Mouse (Mus musculus): Measurements from ENCODE around the gene Spag5. TPM values are rescaled to one million over a fixed set of nuclear protein-coding genes. Genes with fewer than 3 reads are reported as not detected.
"Not testable (repeated sequence)": the region's sequence is repeated elsewhere in the genome, so short reads cannot be mapped to it uniquely, and the experiment has no call there.

Gene Spag5
- polyA plus RNA-seq (2016; fragmentation: Nextera tagmentation; extraction: Ambion mirVana), result 33.6 and 34.2 TPM in 2 replicates

DNA sequence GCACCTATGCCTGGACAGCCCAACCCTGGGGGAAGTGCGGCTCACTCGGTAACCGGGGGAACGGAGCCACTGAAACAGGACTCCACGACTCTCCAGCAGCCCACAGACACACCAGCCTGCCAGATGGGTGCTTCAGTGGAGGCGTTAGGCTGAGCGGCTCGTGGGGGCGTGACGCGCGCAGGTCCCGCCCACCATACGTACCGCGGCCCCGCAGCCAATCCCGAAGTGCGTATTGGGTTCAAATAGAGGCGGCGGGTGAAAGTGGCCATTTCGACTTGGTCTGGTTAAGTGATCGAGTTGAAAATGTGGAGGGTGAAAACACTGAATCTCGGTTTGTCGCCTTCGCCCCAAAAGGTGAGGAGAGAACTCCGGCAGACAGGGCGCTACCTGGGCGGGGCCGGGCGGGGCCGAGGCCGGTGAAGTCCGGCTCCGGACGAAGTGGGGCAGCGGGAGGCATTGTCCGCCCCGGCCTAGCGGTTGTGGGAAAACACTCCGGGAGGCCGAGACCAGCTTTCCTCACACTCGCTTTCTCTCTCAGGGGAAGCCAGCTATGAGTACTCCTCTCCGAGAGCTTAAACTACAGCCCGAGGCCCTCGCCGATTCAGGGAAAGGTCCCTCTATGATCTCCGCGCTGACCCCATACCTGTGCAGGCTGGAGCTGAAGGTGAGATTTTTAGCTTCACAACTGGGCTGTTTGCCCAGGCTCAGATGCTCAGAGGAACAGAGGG, at the start of gene Spag5:
Gene Spag5, plus strand, starts transcription at position 173 of the 728 bp plus-strand sequence.
- ATAC-seq (ENCODE audit: low FRiP score, low read depth), result peak; percentile 99

DNA sequence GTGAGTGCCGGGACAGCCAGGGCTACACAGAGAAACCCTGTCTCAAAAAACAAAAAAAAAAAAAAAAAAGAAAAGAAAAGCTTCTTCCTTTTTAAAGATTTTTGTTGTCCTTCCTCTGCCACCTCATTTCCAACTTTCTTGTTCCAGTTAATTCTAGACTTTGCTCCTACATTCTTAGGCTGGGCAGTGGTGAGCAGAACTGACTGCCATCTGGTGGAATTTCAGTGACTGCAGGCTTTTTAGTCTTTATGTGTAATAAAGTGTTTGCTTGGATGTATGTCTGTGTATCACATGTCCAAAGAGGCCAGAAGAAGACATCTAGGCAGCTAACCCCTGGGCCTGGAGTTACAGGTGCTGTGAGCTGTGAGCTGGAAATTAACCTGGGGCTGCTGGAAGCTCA, 44.7 kb upstream of the Spag5 start:
- no peak overlapping the region for H3K4me3 ChIP-seq
- H3K27me3 ChIP-seq (replicated peaks), result peaks cover 11% of the 10 kb centered on the region; the same call in 1 of the 2 replicates
- no peak for ATAC-seq (ENCODE audit: low FRiP score, low read depth)
- H3K4me1 ChIP-seq, result no peaks in the 10 kb centered on the region
- H3K9me3 ChIP-seq, result no peaks in the 10 kb centered on the region
- 92% methylated on average over 1 of the region's 1 CpGs for WGBS
- no peak overlapping the region for H3K27ac ChIP-seq
- H3K9ac ChIP-seq, result no peak overlapping the region
- peaks cover 25% of the 10 kb centered on the region for H3K36me3 ChIP-seq
- no peak overlapping the region for H3K4me2 ChIP-seq (replicated peaks)

More for the DNA sequence above, at the start of gene Spag5:
- Histone ChIP-seq H3K9me3 (no peaks in the 10 kb centered on the region), H3K4me3 (peak within 1 kb of the TSS; percentile 68), H3K27ac (no peak within 1 kb of the TSS), H3K27me3 (replicated peaks) (no peaks in the 10 kb centered on the region), H3K4me1 (no peaks in the 10 kb centered on the region), H3K4me2 (replicated peaks) (peak within 1 kb of the TSS; percentile 85), H3K36me3 (peaks cover 22% of the 10 kb centered on the region), H3K9ac (peak within 1 kb of the TSS; percentile 58)
- under 1% methylated on average over 49 of the region's 49 CpGs for WGBS

DNA sequence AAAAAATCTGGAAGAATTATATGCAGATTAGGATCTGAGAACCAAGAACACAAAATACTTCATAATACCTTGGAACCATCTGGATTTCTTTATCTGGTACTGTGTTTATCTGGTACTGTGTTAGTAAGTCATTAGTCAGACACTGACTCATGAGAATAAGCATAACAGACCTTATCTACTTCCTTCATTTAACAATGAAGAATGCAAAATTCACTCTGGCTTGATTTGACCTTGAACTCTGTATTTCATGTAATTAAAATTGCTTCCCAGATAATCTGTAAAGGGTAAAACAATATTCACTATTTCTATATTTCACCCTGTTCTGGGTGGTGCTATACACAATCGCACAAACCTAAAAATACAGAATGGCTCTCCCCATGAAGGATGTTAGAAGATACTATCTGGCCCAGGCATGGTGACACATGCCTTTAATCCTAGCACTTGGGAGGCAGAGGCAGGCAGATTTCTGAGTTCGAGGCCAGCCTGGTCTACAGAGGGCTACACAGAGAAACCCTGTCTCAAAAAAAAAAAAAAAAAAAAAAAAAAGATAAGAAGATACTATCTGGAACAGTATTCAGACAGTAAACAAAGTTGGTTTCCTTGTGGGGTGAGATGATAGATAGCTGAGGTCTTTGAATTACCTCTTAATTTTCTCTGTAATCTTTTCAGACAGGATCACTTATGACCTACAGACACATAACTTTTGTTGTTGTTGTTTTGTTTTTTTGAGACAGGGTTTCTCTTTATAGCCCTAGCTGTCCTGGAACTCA, 40.7 kb upstream of the Spag5 start:
- no peak overlapping the region for H3K9ac ChIP-seq
- H3K36me3 ChIP-seq, result peaks cover 21% of the 10 kb centered on the region
- H3K4me1 ChIP-seq, result peaks cover 5% of the 10 kb centered on the region
- 94% methylated on average over 2 of the region's 2 CpGs for WGBS
- H3K4me2 ChIP-seq (replicated peaks), result peak overlapping the region; percentile 83
- H3K27me3 ChIP-seq (replicated peaks), result peaks cover 11% of the 10 kb centered on the region; the same call in 1 of the 2 replicates
- H3K4me3 ChIP-seq, result no peak overlapping the region
- H3K9me3 ChIP-seq, result no peaks in the 10 kb centered on the region
- no peak overlapping the region for H3K27ac ChIP-seq
- no peak for ATAC-seq (ENCODE audit: low FRiP score, low read depth)

DNA sequence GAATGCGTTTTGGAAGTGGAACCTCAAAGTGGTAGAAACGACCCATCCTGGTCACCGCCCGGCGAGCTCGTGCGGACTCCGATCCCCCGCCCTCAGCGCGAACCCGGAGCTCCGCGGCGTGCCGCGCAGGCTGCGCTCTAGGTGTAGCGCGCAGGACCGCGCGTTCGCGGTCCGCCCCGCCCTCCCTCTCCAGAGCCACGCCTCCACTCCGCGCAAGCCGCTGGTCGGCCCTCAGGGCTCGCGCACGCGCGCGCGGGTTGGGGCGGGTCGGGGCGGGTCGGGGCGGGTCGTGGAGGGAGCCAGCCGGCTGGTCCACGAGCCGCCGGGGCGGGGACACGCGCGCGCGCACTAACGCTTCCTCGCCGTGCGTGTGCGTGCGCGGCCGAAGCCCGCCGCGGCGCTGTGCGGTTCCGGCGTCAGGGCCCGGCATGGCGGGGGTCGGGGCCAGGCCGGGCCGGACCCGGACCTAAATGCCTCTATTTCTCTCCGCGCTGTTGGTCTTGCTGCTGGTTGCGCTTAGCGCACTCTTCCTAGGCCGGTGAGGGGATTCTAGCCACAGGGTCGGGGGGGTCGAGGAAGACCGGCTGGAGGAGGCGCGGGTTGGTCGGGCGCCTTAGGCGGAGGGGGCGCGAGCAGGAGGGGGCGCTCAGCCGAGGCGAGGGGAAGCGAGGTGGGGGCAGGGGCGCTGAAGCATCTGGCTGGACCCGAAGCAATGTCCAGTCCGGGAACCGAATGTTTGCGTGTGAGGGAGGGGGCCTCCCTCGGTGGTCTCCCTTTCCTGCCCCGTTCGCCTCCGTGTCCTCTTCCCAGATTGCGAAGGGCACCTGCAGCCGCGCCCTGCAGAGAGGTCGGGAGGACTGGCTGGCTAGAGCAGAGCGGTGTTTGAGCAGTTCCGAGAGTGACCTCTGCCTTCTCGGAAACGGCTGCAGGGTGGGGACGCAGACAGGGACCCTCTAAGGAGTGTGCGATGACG, 39.7 kb upstream of the Spag5 start, which contains the start of gene 2610507B11Rik:
Gene 2610507B11Rik, plus strand, starts transcription at position 373 of the 973 bp plus-strand sequence.
- Histone ChIP-seq H3K4me1 (peaks cover 5% of the 10 kb centered on the region), H3K9me3 (no peaks in the 10 kb centered on the region), H3K4me3 (peak within 1 kb of the TSS; percentile 92), H3K4me2 (replicated peaks) (peak within 1 kb of the TSS; percentile 83), H3K36me3 (peaks cover 30% of the 10 kb centered on the region), H3K27me3 (replicated peaks) (peaks cover 11% of the 10 kb centered on the region; the same call in 1 of the 2 replicates), H3K27ac (peak within 1 kb of the TSS; percentile 29; the same call in 1 of the 2 replicates), H3K9ac (peak within 1 kb of the TSS; percentile 80)
- under 1% methylated on average over 114 of the region's 115 CpGs for WGBS
- ATAC-seq (ENCODE audit: low FRiP score, low read depth), result peak; percentile 96

DNA sequence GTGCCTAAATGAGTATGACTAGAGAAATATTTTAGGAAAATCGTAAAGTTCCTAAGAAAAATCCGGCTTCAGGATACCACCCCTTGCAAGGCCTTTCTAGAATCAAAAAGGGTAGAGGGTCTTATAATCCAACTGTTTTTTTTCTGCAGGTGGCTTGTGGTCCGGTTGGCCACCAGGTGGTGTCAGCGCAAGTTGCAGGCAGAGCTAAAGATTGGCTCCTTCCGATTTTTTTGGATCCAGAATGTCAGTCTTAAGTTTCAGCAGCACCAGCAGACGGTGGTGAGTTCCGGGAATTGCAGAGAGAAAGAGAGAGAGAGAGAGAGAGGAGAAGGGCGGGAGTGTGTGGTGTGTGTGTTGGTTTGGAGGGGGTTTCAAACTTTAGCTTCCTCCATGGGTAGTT, 38.8 kb upstream of the Spag5 start:
- peaks cover 5% of the 10 kb centered on the region for H3K4me1 ChIP-seq
- H3K27me3 ChIP-seq (replicated peaks), result peaks cover 11% of the 10 kb centered on the region; the same call in 1 of the 2 replicates
- H3K36me3 ChIP-seq, result peaks cover 37% of the 10 kb centered on the region
- no peak for ATAC-seq (ENCODE audit: low FRiP score, low read depth)
- peak overlapping the region; percentile 83 for H3K4me2 ChIP-seq (replicated peaks)
- H3K9ac ChIP-seq, result no peak overlapping the region
- no peak overlapping the region for H3K27ac ChIP-seq
- H3K9me3 ChIP-seq, result no peaks in the 10 kb centered on the region
- H3K4me3 ChIP-seq, result peak overlapping the region; percentile 92
- 4% methylated on average over 8 of the region's 8 CpGs for WGBS

DNA sequence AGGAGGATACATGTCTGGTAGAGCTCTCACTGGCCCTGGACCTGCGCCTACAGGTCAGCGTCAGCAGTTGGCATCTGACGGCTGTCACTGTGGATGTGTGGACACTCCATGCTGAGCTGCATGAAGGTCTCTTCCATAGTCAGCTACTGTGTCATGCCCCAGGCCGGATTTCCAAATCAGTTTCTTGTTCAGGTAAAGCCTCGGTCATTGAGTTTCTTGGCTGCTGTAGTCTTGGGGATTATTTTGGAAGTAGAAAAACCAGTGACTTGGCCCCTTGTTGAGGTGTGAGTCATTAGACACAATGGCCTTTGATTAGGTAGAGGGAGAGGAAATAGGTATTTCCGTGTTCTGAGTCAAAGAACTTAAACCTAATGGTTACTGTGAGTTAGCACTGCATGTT, 35.8 kb upstream of the Spag5 start:
- Histone ChIP-seq H3K4me2 (replicated peaks) (no peak overlapping the region), H3K27me3 (replicated peaks) (no peaks in the 10 kb centered on the region; the same call in 1 of the 2 replicates), H3K27ac (no peak overlapping the region), H3K4me1 (peaks cover 5% of the 10 kb centered on the region), H3K36me3 (peaks cover 64% of the 10 kb centered on the region), H3K9me3 (no peaks in the 10 kb centered on the region), H3K4me3 (no peak overlapping the region), H3K9ac (no peak overlapping the region)
- WGBS, result 95% methylated on average over 6 of the region's 6 CpGs
- no peak for ATAC-seq (ENCODE audit: low FRiP score, low read depth)

DNA sequence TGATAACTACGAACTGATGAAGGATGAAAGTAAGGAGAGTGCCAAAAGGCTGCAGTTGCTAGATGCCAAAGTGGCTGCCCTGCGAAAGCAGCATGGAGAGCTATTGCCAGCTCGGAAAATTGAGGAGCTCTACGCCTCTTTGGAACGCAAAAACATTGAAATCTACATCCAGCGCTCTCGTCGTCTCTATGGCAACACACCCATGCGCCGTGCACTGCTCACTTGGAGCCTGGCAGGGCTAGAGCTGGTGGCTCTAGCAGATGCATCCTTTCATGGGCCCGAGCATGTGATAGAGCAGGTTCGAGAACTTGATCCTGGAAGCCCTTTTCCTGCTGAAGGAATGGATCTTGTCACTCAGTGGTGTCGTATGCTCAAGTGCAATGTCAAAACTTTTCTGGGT, 29.3 kb upstream of the Spag5 start:
- H3K27ac ChIP-seq, result no peak overlapping the region
- no peak overlapping the region for H3K4me3 ChIP-seq
- H3K4me2 ChIP-seq (replicated peaks), result no peak overlapping the region
- H3K27me3 ChIP-seq (replicated peaks), result no peaks in the 10 kb centered on the region
- ATAC-seq (ENCODE audit: low FRiP score, low read depth), result no peak
- H3K36me3 ChIP-seq, result peaks cover 92% of the 10 kb centered on the region
- WGBS, result 88% methylated on average over 13 of the region's 13 CpGs
- H3K4me1 ChIP-seq, result no peaks in the 10 kb centered on the region
- H3K9me3 ChIP-seq, result no peaks in the 10 kb centered on the region
- no peak overlapping the region for H3K9ac ChIP-seq

DNA sequence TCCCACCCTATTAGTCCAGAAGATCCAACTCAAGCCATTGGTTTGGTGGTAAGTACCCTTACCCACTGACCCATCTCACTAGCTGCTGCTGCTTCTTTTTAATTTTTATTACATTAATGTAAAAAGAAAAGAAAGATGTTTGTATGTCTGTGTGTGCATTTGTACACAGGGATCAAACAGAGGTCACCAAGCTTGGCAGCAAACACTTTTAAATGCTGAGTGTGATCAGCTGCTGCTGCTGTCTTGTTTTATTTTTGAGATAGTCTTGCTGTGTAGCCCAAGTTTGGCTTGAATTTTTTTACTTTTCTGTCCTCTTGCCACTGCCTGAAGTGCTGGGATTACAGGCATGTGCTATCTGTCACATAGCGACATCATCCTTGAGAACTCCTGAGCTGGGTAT, 25.7 kb upstream of the Spag5 start:
- no peaks in the 10 kb centered on the region for H3K4me1 ChIP-seq
- WGBS, result 100% methylated on average over 1 of the region's 1 CpGs
- no peak overlapping the region for H3K4me2 ChIP-seq (replicated peaks)
- no peak overlapping the region for H3K27ac ChIP-seq
- peaks cover 95% of the 10 kb centered on the region for H3K36me3 ChIP-seq
- no peaks in the 10 kb centered on the region for H3K9me3 ChIP-seq
- no peaks in the 10 kb centered on the region for H3K27me3 ChIP-seq (replicated peaks)
- ATAC-seq (ENCODE audit: low FRiP score, low read depth), result no peak
- H3K9ac ChIP-seq, result no peak overlapping the region
- no peak overlapping the region for H3K4me3 ChIP-seq

DNA sequence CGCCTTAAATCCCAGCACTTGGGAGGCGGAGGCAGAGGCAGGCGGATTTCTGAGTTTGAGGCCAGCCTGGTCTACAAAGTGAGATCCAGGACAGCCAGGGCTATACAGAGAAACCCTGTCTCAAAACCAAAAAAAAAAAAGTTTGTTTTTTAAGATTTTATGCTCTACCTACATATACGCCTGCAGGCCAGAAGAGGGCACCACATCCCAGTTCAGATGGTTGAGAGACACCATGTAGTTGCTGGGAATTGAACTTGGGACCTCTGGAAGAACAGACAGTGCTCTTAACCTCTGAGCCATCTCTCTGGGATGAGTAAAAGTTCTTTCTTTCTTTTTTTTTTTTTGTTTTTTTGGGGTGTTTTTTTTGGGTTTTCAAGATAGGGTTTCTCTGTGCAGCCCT, 25.2 kb upstream of the Spag5 start:
- WGBS, result 94% methylated on average over 4 of the region's 4 CpGs
- not testable (repeated sequence) for ATAC-seq (ENCODE audit: low FRiP score, low read depth); H3K4me2 ChIP-seq (replicated peaks); H3K4me3 ChIP-seq; H3K9ac ChIP-seq; H3K9me3 ChIP-seq; H3K27ac ChIP-seq; H3K4me1 ChIP-seq; H3K27me3 ChIP-seq (replicated peaks)
- peaks cover 97% of the 10 kb centered on the region for H3K36me3 ChIP-seq

DNA sequence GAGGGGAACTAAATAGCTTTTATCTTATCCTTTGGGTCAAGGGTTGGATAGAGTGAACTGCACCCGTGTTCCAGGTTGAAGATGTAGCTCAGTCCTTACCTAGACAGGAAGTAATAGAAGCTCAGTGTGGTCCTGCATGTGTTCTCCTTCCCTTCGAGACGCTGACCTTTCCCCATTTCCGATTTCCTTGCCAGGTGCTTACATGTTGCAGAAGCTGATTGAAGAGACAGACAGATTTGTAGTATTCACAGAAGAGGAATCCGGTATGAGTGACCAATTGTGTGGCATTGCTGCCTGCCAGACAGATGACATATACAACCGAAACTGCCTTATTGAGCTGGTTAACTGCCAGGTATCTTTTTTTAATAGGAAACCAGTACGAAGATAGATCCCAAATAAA, 22.5 kb upstream of the Spag5 start:
- 93% methylated on average over 7 of the region's 7 CpGs for WGBS
- ATAC-seq (ENCODE audit: low FRiP score, low read depth), result no peak
- H3K36me3 ChIP-seq, result peaks cover 94% of the 10 kb centered on the region

DNA sequence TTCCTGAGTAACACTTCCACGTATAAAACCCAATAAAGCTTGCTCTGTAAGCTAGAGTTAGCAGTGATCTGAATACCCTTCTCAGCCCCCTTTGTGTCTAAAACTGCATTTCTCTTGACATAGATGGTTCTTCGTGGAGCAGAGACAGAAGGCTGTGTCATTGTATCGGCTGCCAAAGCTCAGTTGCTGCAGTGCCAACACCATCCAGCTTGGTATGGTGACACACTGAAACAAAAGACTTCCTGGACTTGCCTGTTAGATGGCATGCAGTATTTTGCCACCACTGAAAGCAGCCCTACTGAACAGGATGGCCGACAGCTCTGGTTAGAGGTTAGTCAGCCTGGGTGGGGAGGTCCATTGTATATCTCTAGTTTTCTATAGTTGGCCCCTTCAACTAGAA, 21.7 kb upstream of the Spag5 start:
- Histone ChIP-seq H3K4me1 (no peaks in the 10 kb centered on the region), H3K36me3 (peaks cover 94% of the 10 kb centered on the region), H3K9ac (no peak overlapping the region), H3K4me2 (replicated peaks) (no peak overlapping the region), H3K4me3 (no peak overlapping the region), H3K9me3 (no peaks in the 10 kb centered on the region), H3K27ac (no peak overlapping the region), H3K27me3 (replicated peaks) (no peaks in the 10 kb centered on the region)
- ATAC-seq (ENCODE audit: low FRiP score, low read depth), result no peak
- 89% methylated on average over 4 of the region's 4 CpGs for WGBS

More for the DNA sequence above, 22.5 kb upstream of the Spag5 start:
- H3K4me2 ChIP-seq (replicated peaks), result no peak overlapping the region
- H3K9ac ChIP-seq, result no peak overlapping the region
- H3K4me3 ChIP-seq, result no peak overlapping the region
- H3K9me3 ChIP-seq, result no peaks in the 10 kb centered on the region
- H3K27ac ChIP-seq, result no peak overlapping the region
- no peaks in the 10 kb centered on the region for H3K27me3 ChIP-seq (replicated peaks)
- no peaks in the 10 kb centered on the region for H3K4me1 ChIP-seq
